Mouse (Mus musculus) ES-Bruce4 (cell line): ENCODE results near the gene Ift122.

ENCODE experiments used
- EP300 ChIP-seq: IDR thresholded peaks from 2 replicates; pipeline ENCODE4 v1.6.1; 2011; ENCODE audit warnings: low read depth, low read length; ENCODE audit not compliant: insufficient read depth
- POLR2A ChIP-seq: IDR thresholded peaks from one replicate; pipeline ENCODE4 v1.8.1; 2011; ENCODE audit warnings: low read length; ENCODE audit not compliant: insufficient read depth

- no peak for TF ChIP-seq EP300
- TF ChIP-seq POLR2A, result no peak
These were observed 27.5 kb downstream of the Ift122 start for GRCm38 (mm10) chr6:115880751-115881150.
